ENCODE assay signal across 8 mouse cellular contexts in genomic region chr11:43653051-43653475, GRCm38 (mm10). TPM values are rescaled to one million over a fixed set of nuclear protein-coding genes. Genes with fewer than 3 reads are reported as not detected.
DNase-seq lines count a peak whose midpoint lies in the region; ATAC-seq lines count a peak whose summit lies in the region.

No protein-coding gene starts in this region.

- H3K4me1 ChIP-seq in kidney, embryonic 14.5 days (ENCODE audit: control insufficient read depth, insufficient read depth, low read length): 0 out of 2 replicates have a peak, but pooled peaks cover 8% of the 10 kb centered on the region
- H3K4me1 ChIP-seq in embryonic facial prominence, embryonic 12.5 days: 0 out of 2 replicates have a peak, but pooled peaks cover 3% of the 10 kb centered on the region
- H3K4me1 ChIP-seq in limb, embryonic 13.5 days: no peaks in the 10 kb centered on the region
- H3K4me1 ChIP-seq in neural tube, embryonic 13.5 days (replicated peaks): peaks cover 4% of the 10 kb centered on the region; the same call in 1 of the 2 replicates

- ATAC-seq in kidney, embryonic 14.5 days (ENCODE audit: low FRiP score, low TSS enrichment): peak; percentile 64
- peak; percentile 71; the same call in 1 of the 2 replicates for ATAC-seq in embryonic facial prominence, embryonic 12.5 days (ENCODE audit: insufficient number of reproducible peaks, insufficient read depth, low FRiP score, low TSS enrichment)
- ATAC-seq in limb, embryonic 13.5 days (ENCODE audit: low FRiP score, low read depth): peak; percentile 79
- peak; percentile 56; the same call in 1 of the 2 replicates for ATAC-seq in neural tube, embryonic 13.5 days (ENCODE audit: low read depth)

- no peak overlapping the region for H3K9ac ChIP-seq in kidney, embryonic 14.5 days (ENCODE audit: low read depth, low read length)
- no peak overlapping the region for H3K9ac ChIP-seq in embryonic facial prominence, embryonic 12.5 days
- 0 out of 2 replicates have a peak overlapping the region, but pooled peaks have one; percentile 25 for H3K9ac ChIP-seq in limb, embryonic 13.5 days
- no peak overlapping the region for H3K9ac ChIP-seq in neural tube, embryonic 13.5 days

- no peak overlapping the region for H3K4me3 ChIP-seq in kidney, embryonic 14.5 days (ENCODE audit: low read length)
- no peak overlapping the region for H3K4me3 ChIP-seq in embryonic facial prominence, embryonic 12.5 days
- H3K4me3 ChIP-seq in limb, embryonic 13.5 days: no peak overlapping the region
- no peak overlapping the region for H3K4me3 ChIP-seq in neural tube, embryonic 13.5 days

- no peak overlapping the region for H3K4me2 ChIP-seq in kidney, embryonic 14.5 days (replicated peaks; ENCODE audit: low read depth, low read length)
- no peak overlapping the region for H3K4me2 ChIP-seq in embryonic facial prominence, embryonic 12.5 days (replicated peaks)
- H3K4me2 ChIP-seq in limb, embryonic 13.5 days (replicated peaks): no peak overlapping the region
- no peak overlapping the region for H3K4me2 ChIP-seq in neural tube, embryonic 13.5 days

- no peaks in the 10 kb centered on the region for H3K36me3 ChIP-seq in kidney, embryonic 14.5 days (ENCODE audit: control insufficient read depth, insufficient read depth, low read length)
- H3K36me3 ChIP-seq in embryonic facial prominence, embryonic 12.5 days: no peaks in the 10 kb centered on the region
- H3K36me3 ChIP-seq in limb, embryonic 13.5 days: no peaks in the 10 kb centered on the region
- H3K36me3 ChIP-seq in neural tube, embryonic 13.5 days: no peaks in the 10 kb centered on the region

- no peaks in the 10 kb centered on the region for H3K27me3 ChIP-seq in kidney, embryonic 14.5 days (ENCODE audit: control insufficient read depth, insufficient read depth, low read length)
- no peaks in the 10 kb centered on the region for H3K27me3 ChIP-seq in embryonic facial prominence, embryonic 12.5 days
- no peaks in the 10 kb centered on the region for H3K27me3 ChIP-seq in limb, embryonic 13.5 days
- H3K27me3 ChIP-seq in neural tube, embryonic 13.5 days: no peaks in the 10 kb centered on the region

- no peak overlapping the region; the same call in 1 of the 2 replicates for H3K27ac ChIP-seq in kidney, embryonic 14.5 days (ENCODE audit: low read depth, low read length)
- no peak overlapping the region for H3K27ac ChIP-seq in embryonic facial prominence, embryonic 12.5 days
- no peak overlapping the region for H3K27ac ChIP-seq in limb, embryonic 13.5 days
- peak overlapping the region; percentile 38; the same call in 1 of the 2 replicates for H3K27ac ChIP-seq in neural tube, embryonic 13.5 days (replicated peaks)

- intact Hi-C loops in left cerebral cortex, postnatal 36 days (cut with DNase I): no loop called here

- 55% methylated on average over 14 of the region's 14 CpGs for WGBS in kidney, embryonic 14.5 days
- 34% methylated on average over 14 of the region's 14 CpGs for WGBS in embryonic facial prominence, embryonic 12.5 days
- WGBS in limb, embryonic 13.5 days: 42% methylated on average over 14 of the region's 14 CpGs
- WGBS in neural tube, embryonic 13.5 days: 41% methylated on average over 14 of the region's 14 CpGs

- no peak for DNase-seq in kidney, adult 8-10 months
- DNase-seq in left cerebral cortex, postnatal 36 days (ENCODE audit: low spot score in 2 of 2): no peak
- no peak for DNase-seq in kidney, postnatal 10 days
- DNase-seq in heart, adult 9 months (ENCODE audit: low spot score in 2 of 2): no peak

- no peaks in the 10 kb centered on the region for H3K9me3 ChIP-seq in kidney, embryonic 14.5 days (ENCODE audit: control insufficient read depth, low read length)
- H3K9me3 ChIP-seq in embryonic facial prominence, embryonic 12.5 days: no peaks in the 10 kb centered on the region
- H3K9me3 ChIP-seq in limb, embryonic 13.5 days: no peaks in the 10 kb centered on the region
- H3K9me3 ChIP-seq in neural tube, embryonic 13.5 days: no peaks in the 10 kb centered on the region

RNA-seq across cellular contexts. Expression of gene Pwwp2a, which starts 28.7 kb away (rescaled TPM):
- polyA plus RNA-seq in kidney, embryonic 14.5 days (2014; fragmentation: Nextera tagmentation; extraction: Ambion mirVana): 44.9 and 50.1 TPM in 2 replicates
- 43.0 and 45.7 TPM in 2 replicates for polyA plus RNA-seq in embryonic facial prominence, embryonic 12.5 days (2016; fragmentation: Nextera tagmentation; extraction: Ambion mirVana)
- polyA plus RNA-seq in limb, embryonic 13.5 days (2015; fragmentation: Nextera tagmentation; extraction: Ambion mirVana): 27.7 and 28.8 TPM in 2 replicates
- polyA plus RNA-seq in neural tube, embryonic 13.5 days (2015; fragmentation: Nextera tagmentation; extraction: Ambion mirVana): 35.1 and 38.8 TPM in 2 replicates
- 10 to 100 TPM; 56.5 to 62.4 TPM for total RNA-seq in left cerebral cortex, postnatal 36 days (2021)

RNA-seq across cellular contexts. Expression of gene Fabp6, which starts 51.7 kb away (rescaled TPM):
- polyA plus RNA-seq in kidney, embryonic 14.5 days (2014; fragmentation: Nextera tagmentation; extraction: Ambion mirVana): not detected in 2 replicates
- not detected in 2 replicates for polyA plus RNA-seq in embryonic facial prominence, embryonic 12.5 days (2016; fragmentation: Nextera tagmentation; extraction: Ambion mirVana)
- not detected in 2 replicates for polyA plus RNA-seq in limb, embryonic 13.5 days (2015; fragmentation: Nextera tagmentation; extraction: Ambion mirVana)
- polyA plus RNA-seq in neural tube, embryonic 13.5 days (2015; fragmentation: Nextera tagmentation; extraction: Ambion mirVana): not detected in 2 replicates
- total RNA-seq in left cerebral cortex, postnatal 36 days (2021): not detected
